Mouse (Mus musculus) stomach, embryonic 16.5 days (tissue): ENCODE measurements at regions not wholly inside any gene's neighbourhood (a gene's known extent, or its start where the extent isn't known, plus 50 kb on each side); places are given as distances from the start of the nearest gene placed in this dataset. TPM values are rescaled to one million over a fixed set of nuclear protein-coding genes. Genes with fewer than 3 reads are reported as not detected.

Experiments used
- microRNA counts: library from miRNA; unstranded; fragments of <30 nt; microRNA quantifications from one replicate; lab custom pipeline; 2016
- microRNA-seq: library from miRNA; unstranded; fragments of <30 nt; microRNA quantifications from one replicate; pipeline ENCODE4, GENCODE M21; 2016

MicroRNA genes in the stretch of these regions (microRNA counts, 519-probe panel; counts per million panel counts)
- microRNA mmu-miR-129-3p (lab: Ali Mortazavi, UCI) (2,149 counts per million, percentile 44 among the panel's probes with 10 or more counts), microRNA mmu-miR-129-5p (lab: Ali Mortazavi, UCI) (1,745 counts per million, percentile 28 among the panel's probes with 10 or more counts)

Small RNA genes lying in the stretch of these regions (microRNA-seq; reads per million reads assigned to microRNA genes)
- gene Mir129-2, result not detected
- gene Mir129b, result not detected
